Mouse (Mus musculus): ENCODE measurements around the gene Prkcsh.

Gene Prkcsh

DNA sequence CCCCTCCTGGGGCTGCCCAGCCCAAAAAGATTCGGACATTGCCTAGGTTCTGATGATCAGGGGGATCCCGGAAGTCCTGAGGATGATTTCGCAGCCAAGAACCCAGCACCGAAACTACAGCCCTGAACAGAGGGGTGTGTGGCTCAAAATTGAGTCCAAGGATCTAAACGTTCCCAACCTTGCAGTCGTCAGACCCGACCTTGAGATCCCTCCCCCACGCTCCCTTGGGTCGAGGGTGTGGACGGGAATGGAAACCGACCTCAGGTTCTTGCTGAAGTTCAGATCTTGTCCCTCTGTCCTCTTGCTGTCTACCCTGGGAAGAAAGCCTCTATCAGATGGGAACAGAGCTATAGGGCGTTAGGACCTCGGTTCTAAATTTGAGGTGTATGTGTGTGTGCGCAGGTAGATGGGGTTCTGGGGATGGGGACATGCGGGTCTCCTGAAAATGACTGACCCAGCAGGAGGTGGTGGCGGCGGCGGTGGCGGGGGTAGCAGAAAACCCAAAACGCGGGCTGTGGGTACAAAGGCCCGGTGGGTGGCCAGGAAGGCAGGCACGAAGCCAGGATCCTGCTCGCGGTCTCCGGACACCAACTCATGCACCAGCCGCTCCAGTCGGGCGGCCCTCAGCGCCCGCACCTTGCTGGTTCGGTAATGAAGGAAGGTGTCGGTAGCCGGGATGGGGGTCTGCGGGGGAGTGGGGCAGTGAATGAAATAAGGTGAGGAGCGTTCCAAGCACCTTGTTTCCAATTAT, 14.8 kb upstream of the Prkcsh start:
- no peak for DNase-seq (ENCODE audit: low spot score in 2 of 2)

DNA sequence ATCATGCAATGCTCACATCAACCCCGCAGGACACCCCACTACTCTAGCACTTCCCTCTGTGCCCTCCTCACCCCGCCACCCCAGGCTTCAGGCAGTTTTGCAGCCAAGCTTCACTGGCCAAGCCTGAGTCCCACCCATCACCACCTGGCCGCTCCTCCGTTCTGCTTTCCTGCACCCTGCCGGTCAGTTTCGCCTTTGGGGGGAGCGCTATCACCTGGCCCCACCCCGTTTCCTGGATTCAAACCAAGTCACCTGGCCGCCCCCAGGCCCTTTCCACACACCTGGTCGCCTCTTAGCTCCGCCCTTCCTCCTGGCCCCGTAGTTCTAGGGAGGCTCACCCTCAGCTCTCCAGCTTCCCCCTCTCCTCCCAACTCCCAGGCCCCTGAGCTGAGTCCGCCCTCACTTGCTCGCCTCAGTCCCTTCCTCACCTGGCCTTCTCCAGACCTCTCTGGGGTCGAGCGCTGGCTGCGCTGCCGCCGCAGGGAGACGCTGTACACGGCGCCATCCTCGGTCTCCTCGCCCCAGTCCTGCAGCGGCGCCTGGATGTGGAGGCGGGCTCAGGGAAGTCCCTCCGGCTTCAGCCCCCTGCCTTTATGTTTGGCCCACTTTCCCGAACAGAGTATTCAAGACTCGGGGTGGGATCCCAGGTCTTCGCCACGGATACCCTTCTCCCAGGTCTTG, 14.0 kb upstream of the Prkcsh start:
- DNase-seq (ENCODE audit: low spot score in 2 of 2), result peak in 1 of 2 experiments; percentile 37

DNA sequence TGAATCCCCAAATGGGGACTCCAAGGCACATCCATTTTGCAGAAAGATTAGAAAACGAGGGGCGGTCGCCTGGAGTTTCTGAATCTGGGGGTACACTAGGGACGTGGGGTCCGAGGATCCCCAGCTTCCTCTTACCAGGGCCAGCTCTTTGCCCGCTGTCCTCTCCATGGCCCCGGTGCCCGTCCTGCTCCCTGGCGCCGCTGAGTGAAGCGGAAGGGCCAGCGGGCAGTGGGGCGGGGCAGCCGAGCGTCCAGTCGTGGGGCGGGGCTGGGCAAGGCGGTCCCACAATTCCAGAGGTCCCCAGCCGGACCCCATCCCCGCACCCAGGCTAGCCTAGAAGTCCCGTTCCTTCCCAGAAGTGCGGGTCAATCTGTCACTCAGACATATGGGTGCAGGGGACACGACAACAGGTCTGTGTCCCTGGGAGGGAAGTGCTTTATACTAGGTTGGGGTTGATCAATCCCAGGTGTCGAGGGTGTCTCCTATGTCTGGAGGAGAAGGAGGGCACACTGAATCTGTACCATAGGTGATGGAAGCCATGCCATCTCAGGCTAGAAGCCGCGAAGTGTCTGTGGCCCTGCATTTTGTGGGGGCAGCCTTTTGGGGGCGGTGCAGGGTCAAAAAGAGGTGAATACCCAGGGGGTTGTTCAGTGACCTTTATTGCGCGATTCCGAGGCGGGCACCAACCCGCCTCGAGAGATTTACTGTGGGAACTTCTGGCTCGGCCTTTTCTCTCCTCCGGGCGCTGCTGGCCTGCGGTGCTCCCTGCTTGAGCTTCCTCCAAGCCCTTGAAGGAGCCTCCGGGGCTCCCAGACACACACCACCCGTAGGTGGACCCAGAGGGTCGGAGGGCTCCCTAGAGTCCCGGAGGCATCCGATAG, 13.1 kb upstream of the Prkcsh start, which contains the start of gene Rgl3:
Rgl3 (minus strand) TSS at position 217 of the 881 bp plus-strand sequence.
- no peak for DNase-seq (ENCODE audit: low spot score in 2 of 2)

DNA sequence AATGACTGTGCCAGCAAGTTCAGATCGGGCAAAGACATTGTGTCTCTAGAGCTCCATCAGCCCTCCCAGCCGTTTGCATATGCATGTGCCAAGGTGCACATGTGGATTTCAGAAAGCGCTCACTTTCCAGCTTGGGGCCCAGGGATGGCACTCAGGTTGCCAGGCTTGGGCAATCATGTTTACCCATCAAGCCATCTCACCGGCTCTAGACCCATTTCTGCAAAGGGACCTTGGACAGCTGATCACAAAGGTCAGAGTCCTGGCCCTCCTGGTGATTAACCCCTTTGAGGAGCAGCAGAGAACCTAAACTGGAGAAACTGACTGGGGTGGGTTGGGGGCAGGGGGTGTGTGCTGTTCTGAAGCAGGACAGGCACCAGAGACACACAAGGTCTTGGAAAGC, 10.4 kb upstream of the Prkcsh start:
- DNase-seq (ENCODE audit: low spot score in 2 of 2), result no peak

DNA sequence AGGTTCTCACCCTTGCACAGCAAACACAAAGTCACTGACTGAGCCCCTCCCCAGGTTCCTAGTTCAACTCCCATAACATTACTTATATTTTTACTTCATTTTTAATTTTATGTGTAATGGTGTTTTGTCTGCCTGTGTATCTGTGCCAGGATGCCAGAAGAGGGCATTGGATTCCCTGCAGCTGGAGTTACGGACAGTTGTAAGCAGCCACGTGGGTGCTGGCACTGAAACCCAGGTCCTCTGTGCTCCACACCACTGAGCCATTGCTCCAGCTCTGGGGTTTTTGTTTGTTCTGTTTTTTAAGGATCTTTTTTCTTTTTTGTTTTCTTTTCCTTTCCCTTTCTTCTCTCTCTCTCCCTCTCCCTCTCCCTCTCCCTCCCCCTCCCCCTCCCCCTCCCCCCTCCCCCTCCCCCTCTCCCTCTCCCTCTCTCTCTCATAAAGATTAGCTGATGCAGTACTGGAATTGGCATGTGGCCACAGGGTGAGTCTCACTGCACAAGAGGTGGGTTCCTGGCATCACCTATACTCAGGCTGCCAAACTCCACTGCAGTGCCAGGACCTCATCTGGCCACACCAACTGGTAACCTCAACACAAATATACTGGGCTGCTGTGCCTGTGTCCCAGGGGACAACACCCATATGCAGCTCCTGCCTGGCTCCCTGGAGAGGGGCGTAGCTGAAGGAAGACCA, 6.3 kb upstream of the Prkcsh start:
- no peak for DNase-seq (ENCODE audit: low spot score in 2 of 2)

DNA sequence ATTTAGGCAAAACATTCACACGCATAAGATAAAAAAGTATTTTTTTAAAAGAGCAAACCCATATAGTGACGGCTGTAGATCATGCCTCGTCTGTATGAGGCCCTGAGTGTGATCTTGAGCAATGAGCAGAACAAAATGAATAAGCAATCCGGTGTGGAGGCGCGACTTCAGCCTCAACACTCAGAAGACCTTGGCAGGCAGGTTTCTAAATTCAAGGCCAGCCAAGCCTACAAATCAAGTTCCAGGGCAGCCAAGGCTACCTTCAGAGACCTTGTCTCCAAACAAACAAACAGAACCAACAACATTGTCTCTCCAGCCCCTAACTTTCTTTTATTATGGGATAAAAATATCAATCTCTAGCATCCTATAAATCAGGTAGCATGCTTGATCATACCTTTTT, 2.3 kb upstream of the Prkcsh start:
- no peak for DNase-seq (ENCODE audit: low spot score in 2 of 2)

DNA sequence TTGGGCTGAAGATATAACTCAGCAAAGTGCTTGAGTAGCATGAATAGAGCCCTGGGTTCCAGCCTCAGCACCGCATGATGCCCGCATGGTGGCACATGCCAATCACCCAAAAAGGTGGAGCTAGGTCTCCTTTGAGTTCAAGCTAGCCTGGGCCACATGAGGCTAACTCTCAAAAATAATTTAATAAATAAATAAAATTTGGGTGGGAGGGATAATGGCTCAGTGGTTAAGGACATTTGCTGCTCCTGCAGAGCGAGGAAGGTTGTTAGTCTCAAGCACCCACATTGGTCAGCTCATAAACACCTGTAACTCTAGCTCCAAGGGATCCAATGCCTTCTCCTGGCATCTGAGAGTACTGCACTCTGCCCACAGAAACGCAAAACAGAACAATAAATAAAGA, 973 bp upstream of the Prkcsh start:
- DNase-seq (ENCODE audit: low spot score in 2 of 2), result no peak

DNA sequence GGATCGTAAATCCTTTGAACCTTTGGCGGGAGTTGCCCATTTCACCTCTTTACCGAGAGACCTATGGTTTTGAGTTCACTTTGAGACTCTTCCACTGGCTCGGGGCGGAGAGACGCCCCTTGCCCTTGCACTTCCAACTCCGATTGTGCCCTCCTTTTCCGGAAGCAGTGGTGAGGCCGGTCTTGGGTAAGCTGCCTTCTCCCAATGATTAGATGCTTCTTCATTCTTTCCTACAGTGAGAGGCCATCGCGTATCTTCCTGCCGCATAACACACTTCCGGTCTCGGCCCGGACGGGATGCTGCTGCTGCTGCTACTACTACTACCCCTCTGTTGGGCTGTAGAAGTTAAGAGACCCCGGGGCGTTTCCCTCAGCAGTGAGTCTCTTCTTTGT, 553 bp downstream of the Prkcsh start:
- DNase-seq (ENCODE audit: low spot score in 2 of 2), result peak in 1 of 2 experiments; percentile 59

DNA sequence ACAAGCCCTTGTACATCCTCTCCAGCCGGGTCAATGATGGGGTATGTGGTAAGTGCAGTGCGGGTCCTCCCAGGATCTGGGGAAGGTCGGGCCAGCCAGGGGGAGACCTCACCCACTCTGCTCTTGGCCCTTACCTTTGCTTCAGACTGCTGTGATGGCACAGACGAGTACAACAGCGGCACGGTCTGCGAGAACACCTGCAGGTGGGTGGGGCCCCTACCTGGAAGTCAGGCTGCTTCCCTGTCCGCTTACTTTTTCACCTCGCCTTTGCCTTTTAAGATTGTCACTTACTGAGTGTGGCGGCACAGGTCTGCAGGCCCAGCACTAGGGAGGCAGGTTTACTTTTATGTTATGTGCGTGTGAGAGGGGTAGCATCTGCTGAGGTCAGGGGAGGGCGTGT, 1.9 kb downstream of the Prkcsh start:
- DNase-seq (ENCODE audit: low spot score in 2 of 2), result no peak

DNA sequence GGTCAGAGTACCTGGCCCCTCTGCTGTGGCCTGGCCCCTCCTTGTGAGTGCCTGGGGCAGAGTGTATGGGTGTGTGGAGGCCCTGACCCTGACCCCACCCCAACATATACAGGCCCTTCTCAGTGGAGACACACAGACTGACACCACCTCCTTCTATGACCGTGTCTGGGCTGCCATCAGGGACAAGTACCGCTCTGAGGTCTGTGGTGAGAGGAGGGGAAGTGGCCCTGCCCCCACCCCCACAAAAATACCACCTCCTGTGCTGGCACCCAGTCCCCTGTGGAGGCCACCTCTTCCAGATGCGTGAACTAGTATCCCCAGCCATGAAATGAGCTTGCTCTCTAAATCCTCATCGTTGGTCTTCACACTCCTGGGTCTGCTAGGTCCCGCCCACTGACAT, 8.4 kb downstream of the Prkcsh start:
- DNase-seq (ENCODE audit: low spot score in 2 of 2), result no peak

DNA sequence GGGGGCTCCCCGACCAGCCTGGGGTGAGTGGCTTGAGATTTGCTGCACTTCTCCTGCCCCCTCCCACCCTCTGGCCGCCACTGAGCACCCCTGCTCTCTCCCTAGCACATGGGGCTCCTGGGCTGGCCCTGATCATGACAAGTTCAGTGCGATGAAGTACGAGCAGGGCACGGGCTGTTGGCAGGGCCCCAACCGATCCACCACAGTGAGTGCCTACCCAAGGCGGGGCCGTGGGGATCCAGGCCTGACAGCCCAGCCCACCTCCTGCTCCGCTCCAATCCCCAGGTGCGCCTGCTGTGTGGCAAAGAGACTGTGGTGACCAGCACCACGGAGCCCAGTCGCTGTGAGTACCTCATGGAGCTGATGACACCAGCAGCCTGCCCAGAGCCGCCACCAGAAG, 10.1 kb downstream of the Prkcsh start:
- no peak for DNase-seq (ENCODE audit: low spot score in 2 of 2)

DNA sequence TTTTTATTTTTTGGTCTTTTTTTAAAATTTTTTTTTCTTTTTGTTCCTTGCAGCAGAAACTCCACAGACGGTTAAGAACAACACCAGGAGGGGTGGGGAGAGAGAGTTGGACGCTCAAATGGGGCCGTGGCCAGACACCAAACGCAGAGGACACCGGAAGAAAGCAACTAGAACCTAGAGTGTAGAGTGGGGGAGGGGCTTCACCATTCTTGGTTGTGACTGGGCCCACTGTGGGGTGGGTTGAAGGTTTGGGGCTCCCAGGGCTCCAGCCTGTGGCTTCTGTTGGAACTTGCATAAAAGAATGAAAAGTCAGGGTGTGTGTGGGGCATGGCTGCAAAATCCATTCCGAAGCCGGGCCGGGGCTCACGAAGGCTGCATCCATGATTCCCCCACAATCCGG, 13.6 kb downstream of the Prkcsh start:
- no peak for DNase-seq (ENCODE audit: low spot score in 2 of 2)

DNA sequence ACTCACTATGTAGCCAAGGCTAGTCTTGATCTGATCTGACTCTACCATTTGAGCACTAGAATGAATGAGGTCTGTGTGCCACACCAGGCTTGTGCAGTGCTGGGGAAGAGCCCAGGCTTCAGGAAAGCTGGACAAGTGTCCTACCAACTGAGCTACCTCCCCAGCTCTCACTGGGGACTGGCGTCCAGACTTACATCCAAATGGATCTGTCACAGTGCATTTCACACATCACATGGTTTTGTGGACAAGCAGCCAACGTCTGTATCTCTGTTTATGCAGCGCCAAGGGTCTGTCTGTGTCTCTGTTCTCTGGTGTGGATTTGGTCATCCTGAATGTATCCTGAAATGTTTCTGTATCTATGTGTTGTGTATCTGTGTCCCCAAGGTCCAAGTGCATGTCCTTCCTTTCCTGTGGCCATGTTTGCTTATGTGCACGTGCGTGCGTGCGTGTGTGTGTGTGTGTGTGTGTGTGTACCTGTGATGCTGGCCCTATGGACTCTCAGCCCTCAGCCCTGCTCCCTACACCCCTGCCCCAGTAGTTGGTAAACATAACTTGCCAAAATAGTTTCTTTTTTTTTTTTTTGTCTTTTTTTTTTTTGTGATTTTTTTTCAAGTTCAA, 14.7 kb downstream of the Prkcsh start:
- no peak for DNase-seq (ENCODE audit: low spot score in 2 of 2)

DNA sequence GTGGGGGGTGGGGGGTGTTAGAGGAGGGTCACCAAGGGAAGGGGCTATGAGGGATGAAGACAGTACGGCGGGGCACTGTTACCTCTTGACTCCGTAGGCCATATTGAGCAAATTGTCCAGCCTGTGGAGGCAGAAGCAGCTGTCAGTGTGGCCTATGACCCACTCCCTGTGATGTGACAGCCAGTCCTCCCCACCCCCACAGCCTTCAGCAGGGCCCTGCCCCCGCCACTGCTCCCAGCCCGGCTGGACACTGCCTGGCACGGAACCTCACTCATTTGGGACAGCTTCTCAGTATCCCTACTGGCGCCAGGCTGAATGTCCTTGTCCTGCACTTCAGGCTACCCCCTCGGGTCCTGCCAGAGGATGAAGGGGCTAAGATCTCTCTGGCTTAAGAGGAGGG, 22.0 kb downstream of the Prkcsh start:
- DNase-seq (ENCODE audit: low spot score in 2 of 2), result no peak

DNA sequence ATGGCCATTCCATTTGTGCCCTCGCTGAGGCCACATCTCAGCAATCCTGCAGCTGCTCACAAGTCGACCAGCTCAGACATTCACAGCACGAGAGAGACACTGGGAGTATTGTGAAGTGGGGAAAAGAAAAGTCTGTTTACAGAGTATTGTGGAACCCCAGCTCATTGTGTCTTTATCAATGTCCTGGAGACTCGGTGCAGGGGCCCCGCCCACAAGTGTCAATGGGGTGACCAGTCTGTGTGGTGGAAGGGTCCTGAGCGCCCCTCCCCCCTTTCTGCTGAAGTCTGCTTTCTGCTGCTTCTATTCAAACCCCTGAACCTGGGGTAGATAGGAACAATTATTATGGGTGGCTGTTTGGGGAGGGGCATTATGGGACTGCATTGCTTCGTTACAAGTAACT, 25.9 kb downstream of the Prkcsh start:
- no peak for DNase-seq (ENCODE audit: low spot score in 2 of 2)

DNA sequence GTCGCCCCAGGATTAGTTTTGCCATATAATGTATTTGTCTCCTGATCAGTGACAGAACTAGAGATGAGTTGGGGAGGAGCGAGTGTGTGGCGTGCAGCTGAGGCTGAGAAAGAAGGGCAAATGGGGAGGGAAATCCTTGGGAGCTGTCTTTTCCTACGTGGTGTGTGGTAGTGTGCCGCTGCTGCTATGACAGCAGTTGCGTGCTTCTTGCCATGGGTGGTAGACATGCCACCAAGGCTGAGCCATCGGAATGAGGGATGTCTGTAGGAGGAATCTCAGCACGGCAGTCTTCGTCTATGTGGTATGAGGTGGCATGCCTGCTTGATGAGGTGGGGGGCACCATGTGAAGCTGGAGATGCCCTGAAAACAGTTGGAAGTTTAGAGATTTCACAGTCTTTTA, 27.8 kb downstream of the Prkcsh start:
- DNase-seq (ENCODE audit: low spot score in 2 of 2), result no peak

DNA sequence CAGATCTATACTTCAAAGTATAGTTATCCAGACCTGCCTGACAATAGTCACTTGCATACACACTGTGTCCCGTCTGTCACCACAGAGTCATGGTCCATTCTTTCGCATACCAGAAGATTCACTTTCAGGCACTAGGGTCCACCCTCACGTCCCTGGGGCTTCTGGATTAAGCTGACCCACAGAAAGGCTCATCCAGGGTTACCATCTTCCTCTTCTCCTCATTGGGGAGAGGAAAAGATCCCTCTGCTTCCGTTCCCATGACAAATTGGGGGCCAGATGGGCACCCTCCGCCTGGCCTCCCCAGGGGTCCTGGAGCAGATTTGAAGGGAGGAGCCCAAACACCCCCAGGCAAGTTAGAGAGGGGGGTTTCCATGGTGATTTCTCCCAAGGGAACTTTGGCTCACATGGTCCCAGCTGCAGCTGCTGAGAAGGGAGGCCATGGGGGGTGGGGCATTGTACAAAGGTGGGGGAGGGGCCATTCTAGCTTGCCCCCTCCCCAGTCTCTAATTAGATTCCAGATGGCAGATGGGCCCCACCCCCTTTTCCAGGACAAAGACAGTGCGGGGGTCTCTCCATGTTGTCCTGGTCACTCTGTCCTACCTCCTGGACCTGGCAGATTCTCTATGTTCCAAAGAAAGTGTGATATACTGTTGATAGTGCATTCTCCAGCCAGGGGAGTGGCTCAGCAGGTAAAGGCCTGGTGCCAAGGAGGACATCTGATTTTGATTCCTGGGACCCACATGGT, 32.9 kb downstream of the Prkcsh start:
- DNase-seq (ENCODE audit: low spot score in 2 of 2), result no peak

DNA sequence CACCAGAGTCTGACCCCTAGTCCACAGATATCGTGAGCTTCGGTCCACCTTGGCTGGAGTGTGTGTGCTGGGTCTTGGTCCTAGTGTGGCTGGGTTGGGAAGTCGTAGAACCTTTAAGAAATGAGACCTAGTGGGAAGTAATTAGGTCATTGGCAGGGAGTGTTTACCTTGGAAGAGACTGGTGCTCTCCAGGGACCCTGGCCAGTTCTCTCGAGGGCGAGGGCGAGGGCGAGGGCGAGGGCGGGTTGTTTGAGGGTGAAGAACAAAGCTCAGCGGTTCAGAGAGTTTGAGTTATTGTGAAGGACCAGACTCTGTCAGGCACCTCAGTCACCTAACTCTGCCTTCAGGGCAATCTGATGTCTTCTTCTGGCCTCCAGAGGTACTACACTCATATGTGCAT, 35.2 kb downstream of the Prkcsh start:
- DNase-seq (ENCODE audit: low spot score in 2 of 2), result no peak

DNA sequence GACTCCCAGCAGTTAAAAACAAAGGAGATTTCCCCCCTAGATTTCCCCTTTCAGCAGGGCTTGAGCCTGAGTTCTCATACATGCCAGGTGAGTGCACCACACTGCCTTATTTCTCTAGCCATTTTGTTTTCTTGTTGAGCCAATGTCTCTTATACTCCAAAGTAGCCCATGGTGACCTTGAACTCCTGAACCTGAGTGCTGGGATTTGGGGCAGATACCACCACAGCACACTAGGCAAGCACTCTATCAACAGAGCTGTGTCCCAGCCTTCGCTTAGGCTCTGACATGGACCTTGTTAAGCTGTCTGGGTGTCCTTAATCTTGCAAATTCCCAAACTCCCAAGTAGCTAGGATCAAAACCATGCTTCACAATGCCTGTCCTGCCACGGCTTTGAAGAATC, 39.2 kb downstream of the Prkcsh start:
- no peak for DNase-seq (ENCODE audit: low spot score in 2 of 2)

DNA sequence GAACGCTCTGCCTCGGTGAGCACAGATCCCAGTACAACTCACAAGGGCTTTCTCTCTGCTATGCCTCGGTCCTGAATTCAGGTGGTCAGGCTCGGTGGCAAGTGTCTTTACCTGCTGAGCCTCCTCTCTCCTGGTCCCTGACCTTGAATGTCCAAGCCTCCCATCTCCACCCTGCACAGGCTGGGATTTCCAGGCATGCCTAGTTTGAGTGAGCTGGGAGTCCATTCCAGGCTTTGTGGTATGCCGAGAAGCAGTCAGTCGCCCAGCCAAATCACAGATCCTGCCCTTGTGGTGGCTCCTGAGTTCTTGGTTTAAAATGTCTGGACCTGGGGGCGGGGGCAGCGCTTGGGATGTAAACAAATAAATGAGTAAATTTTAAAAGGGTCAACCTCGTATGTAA, 44.7 kb downstream of the Prkcsh start:
- DNase-seq (ENCODE audit: low spot score in 2 of 2), result no peak

DNA sequence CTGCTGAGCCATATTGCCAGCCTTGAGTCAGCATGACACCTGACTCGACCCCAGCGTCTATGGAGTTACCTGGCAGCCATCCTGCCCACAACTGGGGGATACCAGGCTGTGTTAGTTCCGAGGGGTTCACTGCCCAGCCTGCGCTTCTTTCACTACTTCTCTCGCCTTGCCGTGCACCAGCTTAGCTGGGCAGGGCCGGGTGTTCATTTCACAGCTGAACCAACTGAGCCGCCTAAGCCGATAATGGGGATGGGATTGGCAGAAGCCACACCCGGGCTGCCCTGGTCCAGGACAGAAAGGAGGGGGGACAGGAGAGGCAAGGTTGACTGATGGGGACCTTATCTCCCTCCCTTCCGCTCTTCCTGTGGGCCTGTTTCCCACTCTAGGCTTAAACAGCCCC, 46.7 kb downstream of the Prkcsh start:
- DNase-seq (ENCODE audit: low spot score in 2 of 2), result no peak
